Mouse (Mus musculus) liver, adult 2 months (tissue): ENCODE data around the gene Stpg3.

Source experiments
- CTCF ChIP-seq: fragments of 200-500 bp; IDR thresholded peaks from 2 replicates; pipeline ENCODE4 v1.5.1; 2011; ENCODE audit warnings: low read depth, low read length, control low read depth
- POLR2A ChIP-seq: fragments of 200-500 bp; IDR thresholded peaks from 2 replicates; pipeline ENCODE4 v1.6.1; 2011; ENCODE audit warnings: low read length, control low read depth; ENCODE audit not compliant: insufficient read depth; ENCODE audit errors: extremely low read depth

- no peak for TF ChIP-seq CTCF
- no peak for TF ChIP-seq POLR2A
These were observed 27.9 kb downstream of the Stpg3 start for GRCm38 (mm10) chr2:25186575-25186930.
